Comparison of ENCODE assay signal across 10 mouse cellular contexts in the genomic region with DNA sequence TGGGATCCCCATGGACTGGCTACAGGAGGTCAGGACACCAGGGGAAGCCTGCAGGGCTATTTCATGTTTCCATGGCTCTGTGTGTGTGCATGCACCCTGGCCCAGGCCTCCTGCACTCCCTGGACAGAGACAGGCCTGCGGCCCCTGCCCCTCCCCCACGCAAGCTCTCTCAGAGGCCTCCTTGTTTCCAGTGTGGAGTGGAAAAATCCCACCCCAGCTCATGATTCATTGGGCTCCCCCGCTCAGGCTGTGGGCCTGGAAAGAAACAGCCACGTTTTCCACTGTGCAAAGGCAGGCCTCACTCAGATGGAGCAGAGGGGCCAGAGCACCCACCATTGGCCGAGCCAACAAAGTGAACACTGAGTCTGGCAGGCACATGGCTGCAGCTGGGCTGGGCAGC. TPM values are rescaled to one million over a fixed set of nuclear protein-coding genes. Genes with fewer than 3 reads are reported as not detected.
DNase-seq lines count a peak whose midpoint lies in the region; ATAC-seq and TF ChIP-seq lines count a peak whose summit lies in the region.
"Had no signal": no experiment of that assay in that cellular context is flagged by ENCODE, and none has a peak within 500 bp of the region (broad histone marks: within the 10 kb centered on the region; RNA-seq: fewer than 3 reads in every experiment).

No protein-coding gene starts in this region.

- no peaks in the 10 kb centered on the region; the same call in 1 of the 2 replicates for H3K27me3 ChIP-seq in G1E (ENCODE audit: insufficient read depth, low read length)
- no peaks in the 10 kb centered on the region for H3K27me3 ChIP-seq in forebrain, postnatal 0 days (ENCODE audit: insufficient read depth, low read length)
- no peaks in the 10 kb centered on the region for H3K27me3 ChIP-seq in midbrain, embryonic 15.5 days (replicated peaks)

- no peak overlapping the region for H3K9ac ChIP-seq in forebrain, postnatal 0 days
- no peak overlapping the region for H3K9ac ChIP-seq in midbrain, embryonic 15.5 days

- no peak overlapping the region for H3K4me2 ChIP-seq in forebrain, postnatal 0 days (ENCODE audit: low read depth)
- H3K4me2 ChIP-seq in midbrain, embryonic 15.5 days = no peak overlapping the region

- no peaks in the 10 kb centered on the region for H3K36me3 ChIP-seq in G1E (replicated peaks)
- H3K36me3 ChIP-seq in forebrain, postnatal 0 days (ENCODE audit: insufficient read depth) = no peaks in the 10 kb centered on the region
- no peaks in the 10 kb centered on the region for H3K36me3 ChIP-seq in midbrain, embryonic 15.5 days (replicated peaks)

- no peak overlapping the region for H3K27ac ChIP-seq in forebrain, postnatal 0 days (ENCODE audit: low read depth, low read length)
- H3K27ac ChIP-seq in midbrain, embryonic 15.5 days = no peak overlapping the region

- 54% methylated on average over 5 of the region's 5 CpGs for WGBS in forebrain, postnatal 0 days
- WGBS in midbrain, embryonic 15.5 days = 60% methylated on average over 5 of the region's 5 CpGs

- DNase-seq in cerebellum, adult 9-10 months = peak; percentile 45
- DNase-seq in cerebellum, adult 8-10 months = no peak
- DNase-seq in G1E (ENCODE audit: low spot score) = no peak
- DNase-seq in forebrain, postnatal 0 days = no peak
- DNase-seq in kidney, postnatal 4 days = peak; percentile 78 to 85
- DNase-seq in B cell, adult 2 months = no peak

- no peaks in the 10 kb centered on the region for H3K4me1 ChIP-seq in G1E (ENCODE audit: insufficient read depth, low read depth, low read length)
- peaks cover 6% of the 10 kb centered on the region for H3K4me1 ChIP-seq in forebrain, postnatal 0 days (ENCODE audit: insufficient read depth)
- peaks cover 34% of the 10 kb centered on the region for H3K4me1 ChIP-seq in midbrain, embryonic 15.5 days

- peaks cover 94% of the 10 kb centered on the region for H3K9me3 ChIP-seq in G1E (replicated peaks)
- H3K9me3 ChIP-seq in forebrain, postnatal 0 days (ENCODE audit: low read length) = no peaks in the 10 kb centered on the region
- H3K9me3 ChIP-seq in midbrain, embryonic 15.5 days = no peaks in the 10 kb centered on the region

- ATAC-seq in G1E (ENCODE audit: extremely low read depth, insufficient number of reproducible peaks, low FRiP score, poor library complexity, severe bottlenecking) = no peak
- ATAC-seq in forebrain, postnatal 0 days = peak; percentile 64
- ATAC-seq in midbrain, embryonic 15.5 days (replicated peaks) = peak; percentile 28; the same call in 1 of the 2 replicates
- no peak for ATAC-seq in megakaryocyte, adult 5-6 weeks (ENCODE audit: poor library complexity, severe bottlenecking)

- TF ChIP-seq CTCF in G1E (IDR thresholded peaks at IDR 0.05; ENCODE audit: low read depth, low read length) = no peak
- no peak for TF ChIP-seq CTCF in forebrain, postnatal 0 days (IDR thresholded peaks at IDR 0.05; ENCODE audit: low read depth)

- peak overlapping the region; percentile 14; the same call in 1 of the 2 replicates for H3K4me3 ChIP-seq in G1E (ENCODE audit: low read depth, low read length)
- H3K4me3 ChIP-seq in forebrain, postnatal 0 days (ENCODE audit: low read depth, low read length) = no peak overlapping the region
- H3K4me3 ChIP-seq in midbrain, embryonic 15.5 days = no peak overlapping the region

RNA-seq across cellular contexts. Expression of gene Col27a1, which starts 15.1 kb away (rescaled TPM):
- not detected in 2 replicates for total RNA-seq in G1E (2014; fragmentation: Nextera tagmentation)
- total RNA-seq in G1E (2017) = under 0.01 and 0.16 TPM in 2 replicates
- polyA plus RNA-seq in G1E (2012) = not detected in 2 replicates
- total RNA-seq in forebrain, postnatal 0 days (2014; rRNA removed) = 2.2 and 5.3 TPM in 2 replicates
- 0.33 and 0.56 TPM in 2 replicates for polyA plus RNA-seq in forebrain, postnatal 0 days (2015; fragmentation: Nextera tagmentation; extraction: Ambion mirVana)
- 2.2 and 3.1 TPM in 2 replicates for polyA plus RNA-seq in midbrain, embryonic 15.5 days (2015; fragmentation: Nextera tagmentation; extraction: Ambion mirVana)
- total RNA-seq in megakaryocyte, adult 5-6 weeks (2015) = 0.23 and 0.42 TPM in 2 replicates
- total RNA-seq in megakaryocyte, adult 5-6 weeks (2017) = 0.24 and 0.44 TPM in 2 replicates

RNA-seq across cellular contexts. Expression of gene Kif12, which starts 57.0 kb away (rescaled TPM):
- total RNA-seq in G1E (2014; fragmentation: Nextera tagmentation) = not detected in 2 replicates
- total RNA-seq in G1E (2017) = 0.06 TPM in 1 of 2 replicates, not detected in the other
- polyA plus RNA-seq in G1E (2012) = not detected in 2 replicates
- 0.19 TPM in 1 of 2 replicates, not detected in the other for total RNA-seq in forebrain, postnatal 0 days (2014; rRNA removed)
- polyA plus RNA-seq in forebrain, postnatal 0 days (2015; fragmentation: Nextera tagmentation; extraction: Ambion mirVana) = not detected in 2 replicates
- polyA plus RNA-seq in midbrain, embryonic 15.5 days (2015; fragmentation: Nextera tagmentation; extraction: Ambion mirVana) = 0.06 and 0.14 TPM in 2 replicates
- not detected in 2 replicates for total RNA-seq in megakaryocyte, adult 5-6 weeks (2015)
- total RNA-seq in megakaryocyte, adult 5-6 weeks (2017) = not detected in 2 replicates
- total RNA-seq: layer of hippocampus, postnatal 10 days had no signal
- polyA plus RNA-seq: C2C12 had no signal

Comparison
In these comparisons a context has a peak if more than half of its experiments do, and no peak if none do; other contexts are left out.
1. DNase-seq: peak in cerebellum, adult 9-10 months (single experiment) and kidney, postnatal 4 days (2 of 2); none in cerebellum, adult 8-10 months (single experiment), G1E (single experiment), forebrain, postnatal 0 days (single experiment) and B cell, adult 2 months (0 of 2).
2. ATAC-seq: peak in forebrain, postnatal 0 days (single experiment) and midbrain, embryonic 15.5 days (single experiment); none in G1E (single experiment) and megakaryocyte, adult 5-6 weeks (single experiment).